Mouse (Mus musculus): ENCODE results near the gene Gm5861. TPM values are rescaled to one million over a fixed set of nuclear protein-coding genes. Genes with fewer than 3 reads are reported as not detected.

Gm5861 gene
- polyA plus RNA-seq (2012; rRNA removed) = not detected in 2 replicates

GRCm38 (mm10) chr5:11182772-11183171 is at the start of gene Gm5861:
Gm5861 (plus strand) TSS chr5:11183072.

Other genes starting within 250 kb of the Gm5861 start
- not detected in 2 replicates for gene Gm8871, start 235.3 kb upstream of the Gm5861 start, polyA plus RNA-seq (2012; rRNA removed)
- gene Gm8857, start 235.3 kb upstream of the Gm5861 start, polyA plus RNA-seq (2012; rRNA removed) = not detected in 2 replicates
- gene Gm8879, start 55.4 kb upstream of the Gm5861 start, polyA plus RNA-seq (2012; rRNA removed) = not detected in 2 replicates
- gene Gm8890, start 73.0 kb downstream of the Gm5861 start, polyA plus RNA-seq (2012; rRNA removed) = not detected in 2 replicates
- gene Speer1, start 158.4 kb downstream of the Gm5861 start, polyA plus RNA-seq (2012; rRNA removed) = not detected in 2 replicates
- gene Gm8897, start 233.3 kb downstream of the Gm5861 start, polyA plus RNA-seq (2012; rRNA removed) = not detected in 2 replicates

Data from central nervous system, embryonic 18 days (tissue).